Mouse (Mus musculus) lung, adult 18-20 months (tissue): ENCODE data around the gene Vps33a.
A peak's percentile ranks its signal among the peaks of the same experiment; 100 is the strongest.

ENCODE experiments used
- DNase-seq, 2 experiments: peaks; one replicate each; pipeline ENCODE4 v3.0.0; 2022; ENCODE audit warnings: mixed read lengths in 2 of 2

The Vps33a gene

GRCm38 (mm10) chr5:123572357-123573186, at the start of gene Vps33a:
Vps33a (minus strand) TSS chr5:123573038.
- peak; percentile 97 to 98 for DNase-seq

GRCm38 (mm10) chr5:123622421-123622820, 49.6 kb upstream of the Vps33a start:
- no peak for DNase-seq

GRCm38 (mm10) chr5:123618558-123618957, 45.7 kb upstream of the Vps33a start:
- DNase-seq, result no peak

- no peak for DNase-seq
Observed at GRCm38 (mm10) chr5:123614246-123614645, 41.4 kb upstream of the Vps33a start.

- DNase-seq, result peak; percentile 66 to 73
Observed at GRCm38 (mm10) chr5:123609843-123610242, 37.0 kb upstream of the Vps33a start.

- no peak for DNase-seq
Observed at GRCm38 (mm10) chr5:123609416-123609815, 36.6 kb upstream of the Vps33a start.

GRCm38 (mm10) chr5:123607211-123607669, 34.4 kb upstream of the Vps33a start:
- DNase-seq, result no peak

GRCm38 (mm10) chr5:123603496-123603895, 30.7 kb upstream of the Vps33a start:
- DNase-seq, result no peak

GRCm38 (mm10) chr5:123602174-123602573, 29.3 kb upstream of the Vps33a start:
- DNase-seq, result no peak

GRCm38 (mm10) chr5:123599319-123599718, 26.5 kb upstream of the Vps33a start:
- DNase-seq, result no peak

GRCm38 (mm10) chr5:123593622-123594280, 20.9 kb upstream of the Vps33a start:
- no peak for DNase-seq

- DNase-seq, result no peak
Observed at GRCm38 (mm10) chr5:123580043-123580442, 7.2 kb upstream of the Vps33a start.

- DNase-seq, result no peak
Observed at GRCm38 (mm10) chr5:123576696-123577095, 3.9 kb upstream of the Vps33a start.

GRCm38 (mm10) chr5:123573362-123573761, 524 bp upstream of the Vps33a start:
- no peak for DNase-seq

- no peak for DNase-seq
Observed at GRCm38 (mm10) chr5:123561128-123561527, 11.7 kb downstream of the Vps33a start.

GRCm38 (mm10) chr5:123559588-123559987, 13.2 kb downstream of the Vps33a start:
- DNase-seq, result no peak

- no peak for DNase-seq
Observed at GRCm38 (mm10) chr5:123556451-123556850, 16.4 kb downstream of the Vps33a start.

- DNase-seq, result no peak
Observed at GRCm38 (mm10) chr5:123555693-123556092, 17.1 kb downstream of the Vps33a start.

- peak in 1 of 2 experiments; percentile 2 for DNase-seq
Observed at GRCm38 (mm10) chr5:123533801-123534200, 39.0 kb downstream of the Vps33a start.

GRCm38 (mm10) chr5:123530056-123530455, 42.8 kb downstream of the Vps33a start:
- DNase-seq, result peak in 1 of 2 experiments; percentile 1

GRCm38 (mm10) chr5:123528641-123529040, 44.2 kb downstream of the Vps33a start:
- DNase-seq, result peak in 1 of 2 experiments; percentile 2

- no peak for DNase-seq
Observed at GRCm38 (mm10) chr5:123525916-123526495, 46.8 kb downstream of the Vps33a start.

GRCm38 (mm10) chr5:123525281-123525680, 47.6 kb downstream of the Vps33a start, which contains the start of gene Gm49027:
Gm49027 (minus strand) TSS chr5:123525488.
- DNase-seq, result peak; percentile 43 to 55

- no peak for DNase-seq
Observed at GRCm38 (mm10) chr5:123524393-123524750, 48.5 kb downstream of the Vps33a start.
